Mouse (Mus musculus): ENCODE results near the gene Ssbp1. TPM values are rescaled to one million over a fixed set of nuclear protein-coding genes. Genes with fewer than 3 reads are reported as not detected.

The Ssbp1 gene
- total RNA-seq (2014; fragmentation: Nextera tagmentation) (131 and 201 TPM in 2 replicates), total RNA-seq (2017) (118 and 127 TPM in 2 replicates)

- ATAC-seq (replicated peaks; ENCODE audit: low FRiP score, low TSS enrichment, poor library complexity, severe bottlenecking) = peak; percentile 99
Observed at GRCm38 (mm10) chr6:40470916-40471719, at the start of gene Ssbp1. Gene Ssbp1 (plus strand): TSS chr6:40471352.

DNA sequence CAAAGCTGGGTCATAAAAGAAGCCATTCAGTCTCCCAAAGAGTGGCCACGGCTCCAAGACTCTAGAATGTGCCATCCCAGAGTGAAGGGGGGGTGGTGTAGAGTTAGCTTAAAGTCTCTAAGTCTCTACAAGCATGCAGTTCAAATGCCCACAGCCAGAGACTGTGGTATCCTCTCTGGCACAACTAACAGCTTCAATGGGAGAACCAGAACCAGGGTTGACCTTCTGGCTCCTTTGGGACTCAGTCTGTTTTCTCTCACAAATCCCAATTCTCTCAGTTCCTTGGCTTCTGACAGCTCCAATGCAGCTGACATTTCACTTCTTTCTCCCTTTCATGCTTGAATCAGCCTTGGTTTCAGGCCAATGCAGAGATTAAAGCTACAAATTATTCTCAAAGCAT, 48.1 kb upstream of the Ssbp1 start:
- no peak for ATAC-seq (replicated peaks; ENCODE audit: low FRiP score, low TSS enrichment, poor library complexity, severe bottlenecking)

DNA sequence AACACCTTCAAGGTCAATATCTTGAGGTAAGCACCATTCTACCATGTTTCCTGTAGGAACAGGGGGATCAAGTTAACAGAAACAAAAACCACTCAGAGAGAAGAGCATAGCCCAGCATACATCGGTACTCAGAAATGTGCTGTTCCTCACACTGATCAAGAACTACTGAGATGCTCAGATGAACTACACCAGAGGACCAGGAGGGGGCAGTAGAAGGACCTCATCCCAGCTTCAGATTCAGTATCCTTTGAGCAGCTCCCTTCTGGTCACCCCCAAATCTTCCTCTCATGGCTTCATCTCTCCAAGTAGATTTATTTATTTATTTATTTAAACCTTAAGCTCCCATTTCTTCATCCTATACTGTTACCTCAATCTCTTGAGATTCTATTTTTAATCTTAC, 47.4 kb upstream of the Ssbp1 start:
- ATAC-seq (replicated peaks; ENCODE audit: low FRiP score, low TSS enrichment, poor library complexity, severe bottlenecking) = peak; percentile 88; the same call in 1 of the 2 replicates

DNA sequence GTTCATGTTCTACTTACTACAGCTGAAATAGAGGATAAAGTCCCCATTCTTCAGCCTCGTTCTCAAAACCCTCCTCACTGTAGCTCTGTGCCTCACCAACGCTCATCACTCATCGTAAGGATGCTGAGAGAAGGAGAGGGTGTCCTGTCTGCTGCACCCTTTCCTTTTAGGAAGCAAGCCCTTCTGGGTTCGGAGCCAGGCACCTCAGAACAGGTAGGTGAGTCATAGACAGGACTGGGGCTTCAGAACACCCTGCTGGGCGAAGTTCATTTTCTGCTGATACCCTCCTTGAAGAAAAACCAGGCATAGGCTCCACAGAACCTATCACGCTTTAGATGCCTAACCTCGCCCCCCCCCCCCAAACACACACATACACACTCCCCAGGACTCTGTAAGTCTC, 43.7 kb upstream of the Ssbp1 start:
- no peak for ATAC-seq (replicated peaks; ENCODE audit: low FRiP score, low TSS enrichment, poor library complexity, severe bottlenecking)

DNA sequence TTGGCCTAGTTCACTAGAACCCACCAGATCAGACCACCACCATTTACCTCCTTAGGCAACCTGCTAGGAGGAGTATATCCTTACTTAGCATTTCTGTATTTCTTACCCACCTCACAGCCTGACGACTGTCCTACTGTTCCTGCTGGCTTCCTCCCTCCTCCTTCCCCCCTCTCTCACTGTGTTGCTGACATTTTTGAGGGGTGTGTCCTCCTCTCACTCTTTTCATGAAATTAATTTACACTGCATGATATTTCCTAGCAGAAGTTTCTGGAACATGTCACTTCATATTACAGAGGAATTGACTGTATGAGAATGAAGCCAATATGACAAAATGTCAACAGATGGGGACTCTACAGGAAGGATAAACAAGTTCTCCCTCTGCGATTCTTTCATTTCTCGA, 42.5 kb upstream of the Ssbp1 start:
- ATAC-seq (replicated peaks; ENCODE audit: low FRiP score, low TSS enrichment, poor library complexity, severe bottlenecking) = no peak

GRCm38 (mm10) chr6:40429521-40429931, 41.6 kb upstream of the Ssbp1 start:
- no peak for ATAC-seq (replicated peaks; ENCODE audit: low FRiP score, low TSS enrichment, poor library complexity, severe bottlenecking)

DNA sequence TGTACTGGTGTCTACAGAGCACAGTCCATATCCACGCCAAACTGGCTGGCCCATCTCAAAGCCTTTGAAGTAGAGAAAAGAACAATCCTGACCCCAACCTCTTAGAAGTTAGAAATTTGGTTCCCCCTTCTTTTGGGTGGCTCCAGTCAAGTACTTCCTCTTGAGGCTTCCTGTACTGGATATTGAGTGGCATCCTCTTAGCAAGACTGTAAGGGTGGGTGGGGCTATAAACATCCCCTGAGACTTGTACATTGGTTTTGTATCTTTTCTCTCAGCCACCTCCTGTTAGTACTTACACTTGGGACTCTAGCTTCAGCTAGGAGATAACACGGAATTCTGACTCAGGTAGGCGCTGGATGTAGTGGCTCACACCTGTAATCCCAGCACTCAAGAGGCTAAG, 40.9 kb upstream of the Ssbp1 start:
- no peak for ATAC-seq (replicated peaks; ENCODE audit: low FRiP score, low TSS enrichment, poor library complexity, severe bottlenecking)

DNA sequence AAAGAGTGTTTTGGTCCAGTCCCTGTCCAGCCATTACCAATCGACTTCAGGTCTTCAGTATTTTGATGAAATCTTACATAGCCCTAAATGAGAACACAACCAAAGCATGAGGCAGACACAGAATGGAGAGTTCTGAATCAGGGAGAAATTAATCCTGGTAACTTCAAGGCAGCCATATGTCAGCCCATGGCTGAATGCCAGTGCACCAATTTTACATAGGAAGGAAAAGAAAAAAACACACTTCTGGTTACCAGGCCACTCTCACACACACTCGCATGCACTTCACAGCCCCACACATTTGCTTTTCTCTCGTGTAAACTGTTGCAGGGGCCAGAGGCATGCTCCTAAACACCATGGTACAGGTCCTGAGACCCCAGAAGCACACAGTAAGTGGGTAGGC, 40.3 kb upstream of the Ssbp1 start:
- no peak for ATAC-seq (replicated peaks; ENCODE audit: low FRiP score, low TSS enrichment, poor library complexity, severe bottlenecking)

DNA sequence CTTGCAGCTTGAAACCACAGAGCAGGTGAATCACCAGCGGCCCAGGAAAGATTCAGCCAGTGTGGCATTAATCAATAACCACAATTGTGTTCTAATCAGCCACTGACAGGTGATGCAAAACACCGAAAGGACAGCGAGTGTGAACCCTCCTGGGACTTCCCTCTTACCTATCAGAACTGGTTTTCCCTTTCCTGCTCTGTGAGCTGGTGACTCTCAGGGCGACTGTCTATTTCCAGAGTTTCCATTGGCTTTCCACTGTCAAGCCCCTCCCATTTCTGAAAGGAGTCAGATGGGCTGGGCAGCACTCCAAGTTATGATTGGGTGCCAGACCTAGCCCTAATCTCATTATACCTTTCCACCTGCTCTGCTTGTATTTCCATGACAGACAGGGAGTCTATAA, 39.8 kb upstream of the Ssbp1 start:
- ATAC-seq (replicated peaks; ENCODE audit: low FRiP score, low TSS enrichment, poor library complexity, severe bottlenecking) = no peak

- no peak for ATAC-seq (replicated peaks; ENCODE audit: low FRiP score, low TSS enrichment, poor library complexity, severe bottlenecking)
Observed at GRCm38 (mm10) chr6:40431812-40432211, 39.3 kb upstream of the Ssbp1 start.

- no peak for ATAC-seq (replicated peaks; ENCODE audit: low FRiP score, low TSS enrichment, poor library complexity, severe bottlenecking)
Observed at GRCm38 (mm10) chr6:40432346-40433275, 38.5 kb upstream of the Ssbp1 start.

DNA sequence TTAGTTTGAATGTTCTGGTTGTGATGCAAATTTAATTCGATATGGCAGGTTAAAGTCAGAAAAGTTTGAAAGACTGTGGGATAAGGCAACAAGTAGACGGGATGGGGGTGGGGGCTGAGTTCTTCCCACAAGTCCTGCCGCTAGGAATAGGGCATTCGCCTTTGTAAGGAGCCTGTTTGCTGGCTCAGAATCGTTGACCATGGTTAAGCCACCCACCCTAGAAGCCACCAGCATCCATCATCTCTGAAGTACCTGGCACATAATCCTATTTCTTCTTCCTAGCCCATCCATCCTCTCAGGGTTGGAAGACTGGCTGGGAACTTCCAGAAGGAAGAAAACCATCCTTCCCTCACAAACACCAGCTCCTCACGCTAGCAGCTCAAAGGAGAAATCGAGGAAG, 36.5 kb upstream of the Ssbp1 start:
- ATAC-seq (replicated peaks; ENCODE audit: low FRiP score, low TSS enrichment, poor library complexity, severe bottlenecking) = no peak

- ATAC-seq (replicated peaks; ENCODE audit: low FRiP score, low TSS enrichment, poor library complexity, severe bottlenecking) = peak; percentile 45
Observed at GRCm38 (mm10) chr6:40435151-40436046, 35.8 kb upstream of the Ssbp1 start.

DNA sequence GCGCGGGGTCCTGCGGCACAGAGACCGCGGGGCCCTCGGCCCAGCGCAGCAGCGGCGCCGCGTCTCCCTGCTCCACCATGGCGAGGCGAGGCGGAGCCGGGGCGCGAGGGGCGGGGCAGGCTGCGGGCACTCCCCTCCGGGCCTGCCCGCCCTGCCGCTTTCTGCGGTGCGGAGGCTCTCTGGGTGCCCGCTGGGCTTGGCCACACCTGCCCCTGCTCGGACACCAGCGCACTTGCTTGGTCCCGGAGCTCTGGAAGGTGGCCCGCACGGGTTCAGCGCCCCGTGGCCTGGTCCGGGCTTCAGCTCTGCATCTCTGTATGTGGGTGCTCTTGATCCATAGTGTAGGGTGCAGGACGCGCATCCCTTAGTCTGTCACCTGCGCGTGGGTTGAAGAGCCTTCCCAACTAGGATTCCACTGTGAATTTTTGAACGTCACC, 35.1 kb upstream of the Ssbp1 start, which contains the start of gene E330009J07Rik:
E330009J07Rik (minus strand) TSS at position 89 of the 437 bp plus-strand sequence.
- peak; percentile 94 for ATAC-seq (replicated peaks; ENCODE audit: low FRiP score, low TSS enrichment, poor library complexity, severe bottlenecking)

DNA sequence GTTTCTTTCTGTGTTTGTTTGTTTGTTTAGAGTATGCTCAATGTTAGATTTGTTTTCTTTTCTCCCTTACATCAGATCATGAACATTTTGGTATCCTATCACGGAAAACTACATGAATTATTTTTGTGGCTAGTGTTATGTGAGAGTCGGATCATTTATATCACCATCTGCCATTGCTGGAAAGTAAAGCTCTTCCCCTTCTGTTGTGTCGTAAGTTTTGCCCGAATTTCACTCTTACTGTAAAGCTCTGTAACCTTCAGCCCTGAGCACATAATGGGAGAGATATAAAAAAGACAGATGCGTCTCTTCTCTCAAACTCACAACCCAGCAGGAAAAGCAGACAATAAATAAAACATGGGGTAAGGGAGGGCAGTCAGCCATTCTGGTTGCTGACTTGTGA, 32.2 kb upstream of the Ssbp1 start, which contains the start of gene Wee2:
Wee2 (plus strand) TSS at position 153 of the 400 bp plus-strand sequence.
- ATAC-seq (replicated peaks; ENCODE audit: low FRiP score, low TSS enrichment, poor library complexity, severe bottlenecking) = no peak

GRCm38 (mm10) chr6:40439731-40440130, 31.4 kb upstream of the Ssbp1 start:
- ATAC-seq (replicated peaks; ENCODE audit: low FRiP score, low TSS enrichment, poor library complexity, severe bottlenecking) = no peak

- ATAC-seq (replicated peaks; ENCODE audit: low FRiP score, low TSS enrichment, poor library complexity, severe bottlenecking) = no peak
Observed at GRCm38 (mm10) chr6:40441276-40441675, 29.9 kb upstream of the Ssbp1 start.

DNA sequence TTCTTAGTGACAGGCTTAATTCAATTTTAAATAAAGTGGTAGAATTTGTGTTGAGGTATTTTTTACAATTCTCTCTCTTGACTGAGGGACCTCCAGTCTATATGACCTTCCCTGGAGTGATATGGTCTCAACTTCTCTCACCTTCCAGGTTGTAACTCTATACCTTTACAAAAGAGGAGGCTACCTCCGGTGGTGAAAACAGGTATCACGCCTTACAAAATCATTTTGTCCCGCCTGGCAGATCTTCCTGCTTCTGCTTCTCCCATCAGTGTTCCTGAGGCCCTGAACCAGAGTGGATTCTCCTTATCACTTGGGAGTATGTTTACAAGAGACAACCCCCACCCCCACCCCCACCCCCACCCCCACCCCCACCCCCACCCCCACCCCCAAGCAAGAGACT, 29.4 kb upstream of the Ssbp1 start:
- no peak for ATAC-seq (replicated peaks; ENCODE audit: low FRiP score, low TSS enrichment, poor library complexity, severe bottlenecking)

GRCm38 (mm10) chr6:40443281-40443928, 27.7 kb upstream of the Ssbp1 start:
- no peak for ATAC-seq (replicated peaks; ENCODE audit: low FRiP score, low TSS enrichment, poor library complexity, severe bottlenecking)
